Mouse (Mus musculus) erythroblast, embryonic 14.5 days (primary cell): Measurements from ENCODE around the gene Gm5475.

ENCODE experiments used
- GATA1 ChIP-seq: IDR thresholded peaks from 2 replicates; pipeline ENCODE4 v1.6.1; 2012; ENCODE audit warnings: low read length, inconsistent platforms, mixed read lengths
- TAL1 ChIP-seq: IDR thresholded peaks from 3 replicates; pipeline ENCODE4 v1.6.1; 2012; ENCODE audit warnings: low read length, inconsistent platforms, mixed read lengths

- TF ChIP-seq TAL1: no peak
- TF ChIP-seq GATA1: no peak
Measured at GRCm38 (mm10) chr15:100402347-100402746, 19.6 kb upstream of the Gm5475 start.
